Mouse (Mus musculus): ENCODE data around the gene 1110008P14Rik.

Gene 1110008P14Rik

DNA sequence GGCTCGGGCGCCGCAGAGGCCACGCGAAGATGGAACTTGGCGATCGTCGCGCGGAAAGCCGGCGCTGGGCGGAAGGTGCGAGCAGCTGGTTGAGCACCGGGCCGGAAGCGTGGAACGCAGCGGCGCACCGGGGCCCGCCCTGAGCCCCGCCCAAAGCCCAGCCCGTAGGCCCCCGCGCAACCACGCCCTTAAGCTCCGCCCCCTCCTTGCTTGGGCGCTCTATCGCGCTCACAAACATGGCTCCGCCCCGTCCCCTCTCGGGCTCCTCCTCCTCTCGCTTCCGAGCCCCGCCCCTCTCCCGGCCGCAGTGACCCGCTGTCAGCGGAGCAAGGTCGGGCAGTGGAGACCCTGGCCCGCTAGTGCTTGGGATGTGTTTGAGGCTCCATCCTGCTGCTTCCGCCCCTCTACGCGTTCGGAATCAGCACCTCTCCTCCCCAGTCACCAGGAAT, at the start of gene 1110008P14Rik:
Gene 1110008P14Rik, minus strand, starts transcription at position 164 of the 449 bp plus-strand sequence.
- peak; percentile 92 for DNase-seq (ENCODE audit: extremely low read depth, insufficient read length, low spot score)

DNA sequence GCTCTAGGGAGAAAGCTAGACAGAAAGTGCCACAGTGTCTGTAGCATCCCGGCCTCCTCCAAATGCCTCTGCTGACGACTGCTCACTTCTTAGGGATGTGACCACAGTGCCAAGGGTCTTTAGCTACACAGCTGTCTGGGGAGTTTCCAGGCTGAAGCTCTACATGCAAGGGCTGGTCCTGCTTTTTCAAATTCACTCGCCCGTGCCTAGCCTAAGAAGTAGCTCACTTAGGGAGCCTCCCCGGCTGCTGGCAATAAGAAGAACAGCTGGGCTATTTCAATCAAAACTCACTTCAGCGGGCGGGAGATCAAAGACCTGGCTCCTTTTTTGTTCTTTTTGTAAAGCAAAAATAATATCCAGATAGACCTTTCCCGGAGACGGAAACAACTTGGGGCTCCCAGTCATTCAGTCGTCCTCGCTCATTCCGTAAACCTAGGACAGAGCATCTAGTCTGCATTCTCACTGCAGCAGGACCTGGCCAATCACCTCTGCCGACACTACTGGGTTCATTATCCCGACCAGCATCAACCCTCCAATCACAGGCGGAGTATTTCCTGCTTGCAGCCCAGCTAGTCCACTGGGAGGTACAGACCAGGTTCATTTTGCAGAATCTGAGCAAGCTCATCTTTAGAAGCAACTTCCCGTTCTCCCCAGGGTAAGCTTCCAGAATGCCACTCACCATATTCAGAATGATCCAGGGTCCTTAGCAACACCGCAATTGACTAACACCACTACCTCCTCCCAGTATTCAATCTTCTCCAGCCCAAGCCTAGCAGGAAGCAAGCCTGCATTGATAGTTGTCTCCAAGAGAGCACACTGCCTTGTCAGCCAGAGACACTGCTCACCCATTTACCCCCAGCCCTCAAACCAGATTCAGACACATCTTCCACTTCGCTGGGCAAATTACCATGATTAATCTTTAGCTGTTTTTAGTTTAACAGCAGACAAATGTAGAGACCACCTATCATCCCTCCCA, 49.3 kb upstream of the 1110008P14Rik start:
- DNase-seq (ENCODE audit: extremely low read depth, insufficient read length, low spot score) = no peak

DNA sequence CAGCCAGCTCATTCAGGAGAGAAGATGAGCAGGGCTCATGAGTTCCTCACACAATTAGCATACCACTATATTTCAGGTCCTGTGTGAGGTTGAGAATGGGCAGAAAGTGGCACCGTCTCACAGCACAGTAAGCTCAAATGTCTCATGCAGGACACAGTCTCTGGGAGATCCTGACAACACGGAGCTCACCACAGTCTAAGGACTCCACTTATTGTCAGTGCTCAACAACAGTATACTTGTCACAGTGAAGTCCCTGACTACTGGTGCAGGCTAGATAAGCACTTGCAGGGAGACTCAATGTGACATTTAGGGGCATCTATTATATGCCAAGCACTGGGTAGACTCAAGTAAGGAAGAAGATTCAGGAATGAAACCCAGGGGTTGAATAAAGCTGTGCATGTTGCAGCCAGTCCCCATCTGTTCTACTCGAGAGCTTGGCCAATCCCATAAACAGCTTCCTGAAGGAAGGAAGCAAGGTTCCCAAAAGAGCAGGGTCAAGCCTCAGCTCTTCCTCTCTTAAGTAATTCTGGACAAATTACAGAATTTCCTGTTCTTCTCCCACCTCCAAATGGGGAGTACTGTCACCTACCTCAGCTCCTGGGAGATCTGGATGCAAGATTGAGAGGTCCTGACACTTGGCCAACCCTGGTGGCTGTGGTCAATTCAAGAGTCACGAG, 47.6 kb upstream of the 1110008P14Rik start:
- no peak for DNase-seq (ENCODE audit: extremely low read depth, insufficient read length, low spot score)

DNA sequence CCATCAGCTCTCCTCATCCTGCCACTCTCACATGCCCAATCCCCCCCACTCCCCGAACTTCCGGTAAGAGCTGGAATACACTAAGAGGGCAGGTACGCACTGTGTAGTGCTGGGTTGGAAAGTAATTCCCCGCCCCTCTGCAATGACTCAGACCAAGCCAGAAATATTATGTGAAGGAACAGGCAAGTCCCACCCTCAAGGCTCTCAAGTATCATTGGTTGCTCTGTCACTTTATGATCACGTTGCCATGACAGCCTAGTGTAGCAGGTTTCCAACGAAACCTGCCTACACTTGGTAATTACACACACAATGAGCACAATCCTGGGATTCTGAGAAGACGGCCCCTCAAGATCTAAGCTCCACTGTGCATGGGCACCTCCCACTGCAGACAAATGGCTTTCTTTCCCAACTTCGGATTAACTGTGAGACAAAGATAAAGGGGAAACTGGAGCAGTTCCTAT, 46.6 kb upstream of the 1110008P14Rik start:
- DNase-seq (ENCODE audit: extremely low read depth, insufficient read length, low spot score) = peak; percentile 65

DNA sequence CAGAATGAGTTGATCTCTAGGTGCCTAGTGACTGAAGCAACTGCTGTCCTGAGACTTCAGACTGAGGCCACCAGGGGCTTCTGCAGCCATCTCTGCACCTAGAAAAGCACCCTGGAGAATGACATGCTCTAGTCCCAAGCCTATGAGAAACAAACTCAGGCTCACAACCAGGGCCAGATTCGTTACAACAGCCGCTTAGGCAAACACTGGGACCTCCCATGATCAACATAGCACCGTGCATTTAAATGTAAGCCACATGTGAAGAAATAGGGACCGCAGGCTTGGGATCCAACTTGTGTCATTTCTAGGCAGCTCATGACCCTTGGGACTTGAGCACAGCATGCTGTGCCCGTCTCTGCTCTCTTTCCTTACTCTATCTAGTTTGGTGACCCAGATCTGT, 46.0 kb upstream of the 1110008P14Rik start:
- DNase-seq (ENCODE audit: extremely low read depth, insufficient read length, low spot score) = no peak

DNA sequence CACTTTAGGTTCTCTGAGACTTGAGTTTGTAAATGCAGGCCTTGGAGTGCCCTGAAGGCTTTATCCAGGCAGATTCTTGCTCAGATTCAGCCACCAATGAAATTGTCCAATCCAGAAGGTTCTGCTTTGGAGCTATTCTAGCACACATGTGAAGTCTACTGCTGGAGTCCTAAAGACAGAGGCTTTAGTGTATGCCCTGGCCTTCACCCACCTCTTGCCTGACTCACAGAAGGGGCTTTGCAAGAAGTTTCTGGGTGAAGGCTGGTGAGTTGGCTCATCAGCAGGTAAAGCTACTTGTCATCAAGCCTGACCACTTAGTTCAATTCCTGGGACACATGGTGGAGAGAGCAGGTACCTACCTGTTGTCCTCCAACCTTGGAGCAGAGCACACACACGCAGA, 44.4 kb upstream of the 1110008P14Rik start:
- no peak for DNase-seq (ENCODE audit: extremely low read depth, insufficient read length, low spot score)

DNA sequence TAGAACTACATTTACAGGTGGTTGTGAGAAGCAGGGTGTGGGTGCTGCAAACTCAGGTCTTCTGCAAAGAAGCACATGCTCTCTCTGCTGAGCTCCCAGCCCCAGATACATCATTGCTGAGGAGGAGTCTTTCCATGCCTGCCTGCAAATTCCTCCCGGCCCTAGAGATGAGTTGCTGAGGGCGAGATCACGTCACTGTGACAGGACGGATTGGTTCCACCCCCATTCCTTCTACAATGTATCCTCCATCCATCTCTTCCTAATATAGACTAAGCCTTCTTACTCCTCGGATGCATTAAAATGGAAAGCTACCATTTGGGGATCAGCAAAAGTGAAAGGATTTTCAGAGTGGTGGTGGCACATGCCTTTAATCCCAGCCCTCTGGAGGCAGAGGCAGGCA, 43.8 kb upstream of the 1110008P14Rik start:
- DNase-seq (ENCODE audit: extremely low read depth, insufficient read length, low spot score) = no peak

DNA sequence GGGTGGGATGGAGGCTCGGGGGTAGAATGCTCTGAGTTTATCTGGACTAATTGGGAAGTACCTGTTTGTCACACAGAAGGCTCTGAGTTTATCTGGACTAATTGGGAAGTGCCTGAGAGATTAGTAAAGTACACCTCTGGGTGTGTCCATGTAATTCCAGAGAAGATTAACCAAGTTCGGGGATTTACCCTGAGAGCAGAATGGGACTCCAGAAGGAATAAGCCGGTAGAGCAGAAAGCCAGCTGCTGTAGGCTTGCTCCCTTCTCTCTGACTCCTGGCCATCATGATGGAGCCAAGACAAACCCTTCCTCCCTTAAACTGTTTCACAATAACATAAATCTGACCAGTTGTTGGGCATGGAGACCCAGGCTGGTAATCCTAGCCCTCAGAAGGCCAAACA, 43.1 kb upstream of the 1110008P14Rik start:
- DNase-seq (ENCODE audit: extremely low read depth, insufficient read length, low spot score) = no peak

DNA sequence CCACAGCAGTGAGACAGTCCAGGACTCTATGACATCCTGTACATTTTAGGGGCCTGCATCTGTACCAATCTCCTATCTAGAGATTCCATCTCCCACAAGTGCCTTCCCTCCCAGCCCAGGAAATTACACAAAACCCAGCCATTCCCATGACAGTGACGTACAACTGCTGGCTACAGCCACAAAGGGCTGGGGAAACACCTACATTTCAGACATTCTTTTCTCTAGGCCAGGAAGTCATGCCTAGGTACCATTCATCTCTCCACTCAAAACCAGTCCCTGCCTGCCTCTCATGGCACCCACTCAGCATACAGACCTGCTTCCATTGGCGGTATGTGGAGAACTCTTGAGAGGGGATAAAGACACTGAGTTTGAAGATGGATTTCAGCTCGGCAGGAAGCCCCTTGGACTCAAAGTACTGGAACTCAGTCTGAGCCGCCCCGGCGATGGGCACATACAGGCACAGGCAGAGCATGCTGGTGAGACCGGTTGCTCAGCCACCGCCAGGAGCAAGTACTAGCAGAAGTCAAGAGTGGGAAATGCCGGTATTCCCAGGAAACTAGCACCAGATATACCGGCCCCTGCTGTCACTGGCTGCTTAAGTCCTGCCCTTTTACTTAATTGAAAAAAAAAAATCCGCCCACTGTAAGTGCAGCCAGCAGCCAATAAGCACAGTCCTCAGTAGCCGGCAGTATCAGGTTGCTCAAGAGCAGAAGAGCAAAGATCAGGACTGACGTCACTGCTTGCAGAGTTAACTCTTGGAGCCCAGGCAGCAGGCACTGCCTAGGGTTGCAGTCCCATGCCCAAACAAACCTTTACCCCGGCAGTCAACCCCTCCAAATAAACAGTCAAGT, 42.0 kb upstream of the 1110008P14Rik start:
- DNase-seq (ENCODE audit: extremely low read depth, insufficient read length, low spot score) = peak; percentile 78

DNA sequence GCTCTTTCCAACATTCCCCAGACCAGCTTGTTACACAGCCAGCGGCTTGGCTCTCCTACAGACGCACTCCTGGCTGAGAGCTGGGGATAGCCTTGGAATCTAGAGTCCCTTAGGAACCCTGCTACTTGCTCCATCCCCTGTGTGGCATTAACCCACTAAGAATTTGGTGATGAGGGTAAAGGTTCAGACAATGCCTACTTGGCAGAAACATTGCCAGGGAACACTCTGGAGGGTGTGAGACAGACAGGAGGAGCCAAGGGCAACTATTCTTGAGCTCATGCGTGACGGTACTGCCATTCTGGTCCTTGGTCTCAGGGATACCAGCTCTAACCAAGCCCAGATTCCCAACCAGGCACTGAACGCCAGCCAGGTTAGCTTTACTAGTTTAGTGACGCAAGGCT, 40.1 kb upstream of the 1110008P14Rik start:
- DNase-seq (ENCODE audit: extremely low read depth, insufficient read length, low spot score) = no peak

DNA sequence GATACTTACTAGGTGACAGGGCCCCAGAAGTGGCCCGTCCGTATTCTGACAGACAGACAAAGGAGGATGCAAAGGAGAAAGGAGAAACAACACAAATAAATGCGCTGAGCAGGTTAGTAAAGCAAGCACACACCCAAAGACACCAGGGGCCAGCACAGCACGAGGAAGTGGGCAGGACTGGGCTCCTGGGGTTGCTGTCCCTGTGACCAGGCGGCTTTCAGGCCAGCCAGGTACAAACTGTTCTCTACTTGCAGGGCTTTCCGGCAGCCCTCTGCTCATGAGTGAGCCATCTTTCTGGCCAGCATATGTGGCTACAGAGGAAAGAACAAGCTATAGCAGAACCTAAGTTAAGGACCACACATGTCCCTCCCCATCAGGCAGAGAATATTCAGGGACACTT, 38.9 kb upstream of the 1110008P14Rik start:
- no peak for DNase-seq (ENCODE audit: extremely low read depth, insufficient read length, low spot score)

DNA sequence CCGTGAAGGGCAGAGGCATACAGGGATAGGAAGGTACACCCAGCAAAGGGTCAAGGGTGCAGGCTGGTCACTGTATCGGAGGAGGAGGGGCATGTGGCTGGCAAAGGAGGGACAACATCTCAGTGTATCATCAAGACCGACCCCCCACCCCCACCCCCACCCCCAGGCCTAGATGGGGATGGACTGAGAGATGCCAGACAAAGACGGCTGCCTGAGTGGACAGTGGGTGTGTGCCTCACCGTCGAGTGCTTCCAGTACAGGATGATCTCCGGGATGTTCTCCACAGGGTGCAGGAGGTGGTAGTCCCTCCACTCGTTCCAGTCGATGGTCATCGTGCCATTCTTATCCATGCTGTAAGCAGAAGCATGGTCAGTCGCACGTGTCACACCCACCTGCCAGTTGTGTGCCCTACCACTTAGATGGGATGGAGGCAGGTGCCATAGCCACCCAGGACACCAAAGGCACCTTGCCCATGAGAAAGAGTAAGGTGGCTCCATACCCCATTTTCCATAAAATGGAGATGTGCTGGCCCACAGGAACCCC, 38.4 kb upstream of the 1110008P14Rik start:
- no peak for DNase-seq (ENCODE audit: extremely low read depth, insufficient read length, low spot score)

DNA sequence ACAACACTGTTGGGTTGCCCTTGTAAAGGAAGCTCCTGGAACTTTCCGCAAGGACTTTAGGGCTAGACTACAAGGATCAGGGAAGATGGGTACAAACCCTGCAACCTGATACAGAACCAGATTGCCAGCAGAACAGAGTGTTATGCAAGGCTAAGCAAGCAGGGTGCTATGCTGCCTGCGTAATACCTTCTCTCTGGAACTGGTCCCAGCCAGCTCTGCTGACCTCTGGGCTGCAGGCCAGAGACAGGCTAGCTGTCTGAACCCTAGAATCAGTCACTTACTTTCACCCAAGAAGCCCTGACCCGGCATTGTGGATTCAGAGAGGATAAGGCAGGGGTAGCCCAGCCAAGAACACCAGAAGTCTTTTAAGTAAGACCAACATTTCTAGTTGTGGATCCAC, 37.6 kb upstream of the 1110008P14Rik start:
- no peak for DNase-seq (ENCODE audit: extremely low read depth, insufficient read length, low spot score)

DNA sequence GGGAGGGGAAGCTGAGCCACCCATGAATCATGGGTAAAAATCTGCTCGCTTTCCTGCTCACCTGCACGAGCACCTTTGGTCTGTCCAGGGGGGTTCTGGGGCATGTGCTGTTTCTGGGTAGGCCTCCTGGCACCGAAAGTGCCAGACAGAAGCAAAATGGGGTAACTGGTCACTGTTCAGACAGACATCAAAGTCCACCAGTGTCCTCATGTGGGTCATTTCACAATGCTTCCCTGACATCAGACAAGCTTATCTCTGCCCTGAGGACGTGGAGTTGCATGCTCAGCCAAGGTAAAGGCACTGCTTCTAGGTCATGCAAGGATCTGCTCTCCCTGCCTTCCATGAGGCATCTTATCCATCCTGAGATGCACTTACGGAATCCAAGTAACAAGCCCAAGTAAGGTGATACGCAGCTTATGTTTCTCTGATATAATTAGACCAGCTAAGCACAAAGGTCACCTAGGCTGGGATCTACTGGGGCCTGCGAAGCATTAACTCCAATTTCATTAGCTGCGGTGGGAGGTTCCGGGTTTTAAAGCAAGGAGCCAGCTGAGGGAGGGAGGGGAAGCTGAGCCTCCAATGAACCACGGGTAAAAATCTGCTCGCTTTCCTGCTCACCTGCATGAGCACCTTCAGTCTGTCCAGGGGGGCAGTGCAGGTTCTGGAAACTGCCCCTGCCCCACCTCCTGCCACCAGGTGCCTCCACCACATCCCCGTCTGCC, 36.9 kb upstream of the 1110008P14Rik start:
- DNase-seq (ENCODE audit: extremely low read depth, insufficient read length, low spot score) = no peak

DNA sequence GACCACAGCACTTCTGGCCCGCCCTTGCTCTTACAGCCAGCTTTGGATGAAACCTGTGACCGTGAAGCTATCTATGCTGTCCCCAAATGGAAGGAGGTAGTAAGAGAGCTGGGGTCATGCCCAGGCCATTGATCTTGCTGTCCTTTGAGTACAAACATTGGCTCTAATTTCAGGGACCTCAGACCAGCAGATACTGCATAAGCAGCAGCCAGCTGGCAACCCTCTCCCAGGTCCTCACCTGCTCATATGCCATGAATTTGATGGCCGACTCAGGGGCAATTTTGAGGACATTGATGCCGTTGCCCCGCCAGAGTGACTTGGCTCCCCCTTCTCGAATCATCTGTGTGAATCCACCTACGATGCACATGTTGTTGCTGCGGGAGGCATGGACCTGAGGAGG, 35.7 kb upstream of the 1110008P14Rik start:
- DNase-seq (ENCODE audit: extremely low read depth, insufficient read length, low spot score) = no peak

DNA sequence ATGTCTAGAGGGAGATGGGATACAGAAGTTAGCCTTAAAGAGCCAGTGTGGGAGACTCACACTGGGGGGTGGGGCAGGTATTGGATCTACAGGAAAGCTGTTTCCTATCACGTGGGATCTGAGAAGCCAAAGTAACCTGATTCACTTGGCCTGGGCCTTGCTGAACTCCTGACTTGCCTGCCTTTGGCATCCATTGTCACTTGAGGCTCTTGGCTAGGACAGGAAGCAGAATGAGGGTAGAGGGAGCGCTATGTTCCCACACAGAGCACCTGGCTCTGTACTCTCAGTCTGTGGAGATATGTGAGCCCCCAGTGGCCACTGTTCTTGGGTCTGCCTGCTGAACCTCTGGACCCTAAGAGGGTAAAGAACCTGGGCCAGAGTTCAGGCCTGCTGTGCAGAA, 34.8 kb upstream of the 1110008P14Rik start:
- DNase-seq (ENCODE audit: extremely low read depth, insufficient read length, low spot score) = no peak

DNA sequence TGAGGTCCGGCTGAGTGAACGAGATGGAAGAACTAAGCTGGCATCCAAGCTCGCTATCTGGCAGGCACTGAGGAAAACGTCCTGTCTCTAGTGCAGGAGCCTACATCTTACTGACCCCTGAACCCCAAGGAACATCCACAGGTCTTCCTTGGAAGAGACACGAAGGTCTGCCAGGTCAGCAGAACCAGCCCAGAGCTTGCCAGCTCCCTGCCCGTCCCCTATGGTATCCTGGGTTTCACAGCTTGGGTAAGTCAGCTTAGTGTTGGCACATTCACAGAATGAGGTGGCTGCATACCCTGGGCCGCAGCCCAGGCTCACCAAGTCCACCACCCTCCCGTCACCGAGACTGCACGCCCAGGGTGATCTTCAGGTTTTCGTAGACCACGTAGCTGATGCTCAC, 34.1 kb upstream of the 1110008P14Rik start:
- DNase-seq (ENCODE audit: extremely low read depth, insufficient read length, low spot score) = no peak

DNA sequence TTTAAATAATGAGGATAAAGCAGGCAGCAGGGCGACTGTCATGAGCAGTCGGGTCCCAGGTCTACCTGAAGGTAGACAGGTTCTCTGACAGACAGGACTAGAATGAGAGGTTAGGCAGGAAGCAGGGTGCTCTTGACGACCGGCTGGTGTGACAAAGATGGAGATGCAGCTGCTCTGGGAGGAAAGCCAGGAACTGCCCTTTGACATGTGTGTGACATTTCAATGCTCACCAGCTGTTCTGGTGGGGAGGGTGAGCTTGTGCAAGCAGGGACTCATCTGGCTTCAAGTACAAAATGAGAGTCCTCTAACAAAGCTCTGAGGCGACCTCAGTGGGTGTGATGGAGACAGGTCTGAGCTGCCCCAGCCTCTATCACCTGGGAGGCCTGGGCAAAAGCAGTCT, 32.2 kb upstream of the 1110008P14Rik start:
- no peak for DNase-seq (ENCODE audit: extremely low read depth, insufficient read length, low spot score)

DNA sequence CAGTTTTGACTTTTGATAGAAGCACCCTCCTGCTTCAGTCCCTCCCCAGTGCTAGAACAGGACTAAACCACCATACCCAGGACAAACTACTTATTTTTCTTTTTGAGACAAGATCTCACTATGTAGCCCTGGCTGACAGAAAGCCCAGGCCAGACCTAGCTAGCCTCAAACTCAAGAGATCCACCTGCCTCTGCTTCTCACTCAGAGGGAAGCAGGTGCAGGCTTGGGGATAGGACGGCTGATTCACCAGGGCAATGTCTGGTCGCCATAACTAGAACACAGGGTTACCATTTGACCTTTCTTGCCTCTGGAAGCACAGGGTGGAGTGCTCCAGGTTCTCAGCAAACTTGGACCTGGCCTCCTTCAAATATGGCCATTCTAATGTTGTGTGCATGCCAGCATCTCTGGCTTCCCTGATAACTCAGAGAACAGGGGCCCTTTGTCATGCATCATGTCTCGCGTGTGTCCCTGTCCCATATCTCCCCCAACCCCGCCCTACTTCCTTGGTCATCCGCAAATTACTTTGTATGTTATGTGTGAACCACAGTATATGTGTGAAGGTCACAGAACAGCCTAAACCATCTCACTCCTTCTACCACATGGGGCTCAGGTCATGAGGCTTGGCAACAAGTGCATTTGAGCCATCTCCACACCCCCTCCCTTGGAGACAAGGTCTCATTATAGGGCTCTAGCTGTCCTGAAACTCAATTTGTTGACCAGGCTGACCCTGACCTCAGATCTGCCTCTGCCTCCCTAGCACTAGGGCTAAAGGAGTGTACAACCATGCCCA, 31.2 kb upstream of the 1110008P14Rik start:
- no peak for DNase-seq (ENCODE audit: extremely low read depth, insufficient read length, low spot score)

Data from 3134 (cell line).